Mouse (Mus musculus) heart, embryonic 11.5 days (tissue): ENCODE measurements around the gene Gorab. TPM values are rescaled to one million over a fixed set of nuclear protein-coding genes. Genes with fewer than 3 reads are reported as not detected.

Source experiments
- ATAC-seq: fragments of 200-750 bp; cut with Nextera tagmentation; replicated peaks from 2 replicates; pipeline ENCODE4 v1.8.0; 2017; ENCODE audit warnings: moderate library complexity; ENCODE audit not compliant: insufficient number of reproducible peaks, low FRiP score, low TSS enrichment
- H3K27ac ChIP-seq: fragments of 300-500 bp; sonication (generic); 2 replicates; pipeline ENCODE4 v1.5.1; 2014; ENCODE audit warnings: mild to moderate bottlenecking, low read depth, low read length
- H3K27me3 ChIP-seq: fragments of 300-500 bp; sonication (generic); 2 replicates; pipeline ENCODE4 v1.6.1; 2014; ENCODE audit warnings: mild to moderate bottlenecking, low read length, mixed read lengths; ENCODE audit not compliant: control insufficient read depth, insufficient read depth
- H3K36me3 ChIP-seq: fragments of 300-500 bp; sonication (generic); 2 replicates; pipeline ENCODE4 v1.6.1; 2014; ENCODE audit warnings: mild to moderate bottlenecking, low read length, moderate library complexity, mixed read lengths; ENCODE audit not compliant: control insufficient read depth, insufficient read depth
- H3K4me1 ChIP-seq: fragments of 300-500 bp; sonication (generic); 2 replicates; pipeline ENCODE4 v1.6.1; 2014; ENCODE audit warnings: low read length; ENCODE audit not compliant: control insufficient read depth, insufficient read depth
- H3K4me2 ChIP-seq: fragments of 300-500 bp; sonication (generic); 2 replicates; pipeline ENCODE4 v1.6.1; 2014; ENCODE audit warnings: mild to moderate bottlenecking, moderate library complexity
- H3K4me3 ChIP-seq: fragments of 300-500 bp; sonication (generic); 2 replicates; pipeline ENCODE4 v1.5.1; 2014; ENCODE audit warnings: low read depth, low read length
- H3K9ac ChIP-seq: fragments of 300-500 bp; sonication (generic); 2 replicates; pipeline ENCODE4 v1.6.1; 2014; ENCODE audit warnings: mild to moderate bottlenecking, low read depth, low read length, moderate library complexity
- H3K9me3 ChIP-seq: fragments of 300-500 bp; sonication (generic); replicated peaks from 2 replicates; pipeline ENCODE4 v1.6.1; 2016; ENCODE audit warnings: low read length; ENCODE audit not compliant: control insufficient read depth
- WGBS: fragments of 180-500 bp; shearing (Covaris S2); extraction: QIAGEN DNeasy Blood & Tissue Kit; methylation state at CpG from one replicate; pipeline ENCODE4 v1.1.7; 2014; ENCODE audit not compliant: insufficient replicate concordance; 5-methylcytosine and 5-hydroxymethylcytosine counted together
- polyA plus RNA-seq: library from polyadenylated mRNA; unstranded; fragments of >200 nt; fragmentation: Nextera tagmentation; extraction: Ambion mirVana; gene quantifications from 2 replicates; pipeline ENCODE4 v1.2.1, GENCODE M21; 2014

Gorab gene
- polyA plus RNA-seq, 1 experiment from 2014 or later = 10.8 TPM

GRCm38 (mm10) chr1:163362202-163362601, 41.3 kb downstream of the Gorab start:
- Histone ChIP-seq H3K9me3 (no peaks in the 10 kb centered on the region), H3K36me3 (no peaks in the 10 kb centered on the region), H3K27me3 (no peaks in the 10 kb centered on the region), H3K4me2 (no peak overlapping the region), H3K4me3 (no peak overlapping the region), H3K27ac (no peak overlapping the region), H3K4me1 (peaks cover 5% of the 10 kb centered on the region; the same call in 1 of the 2 replicates), H3K9ac (no peak overlapping the region)
- ATAC-seq = no peak
- WGBS = 71% methylated on average over 8 of the region's 8 CpGs

GRCm38 (mm10) chr1:163361376-163361775, 42.1 kb downstream of the Gorab start:
- no peak overlapping the region for H3K4me3 ChIP-seq
- no peaks in the 10 kb centered on the region for H3K27me3 ChIP-seq
- no peaks in the 10 kb centered on the region for H3K36me3 ChIP-seq
- H3K27ac ChIP-seq = no peak overlapping the region
- peaks cover 5% of the 10 kb centered on the region; the same call in 1 of the 2 replicates for H3K4me1 ChIP-seq
- WGBS = 44% methylated on average over 5 of the region's 5 CpGs
- H3K4me2 ChIP-seq = no peak overlapping the region
- ATAC-seq = no peak
- no peak overlapping the region for H3K9ac ChIP-seq
- H3K9me3 ChIP-seq = no peaks in the 10 kb centered on the region

GRCm38 (mm10) chr1:163360796-163361195, 42.7 kb downstream of the Gorab start:
- no peak for ATAC-seq
- Histone ChIP-seq H3K9ac (no peak overlapping the region), H3K4me3 (no peak overlapping the region), H3K36me3 (no peaks in the 10 kb centered on the region), H3K9me3 (no peaks in the 10 kb centered on the region), H3K27ac (no peak overlapping the region), H3K4me2 (peak overlapping the region; percentile 39), H3K4me1 (peaks cover 5% of the 10 kb centered on the region; the same call in 1 of the 2 replicates), H3K27me3 (no peaks in the 10 kb centered on the region)
- 17% methylated on average over 6 of the region's 6 CpGs for WGBS

- no peak overlapping the region for H3K27ac ChIP-seq
- no peaks in the 10 kb centered on the region for H3K36me3 ChIP-seq
- no peak overlapping the region for H3K4me3 ChIP-seq
- ATAC-seq = no peak
- no peak overlapping the region for H3K4me2 ChIP-seq
- peaks cover 5% of the 10 kb centered on the region; the same call in 1 of the 2 replicates for H3K4me1 ChIP-seq
- 90% methylated on average over 3 of the region's 3 CpGs for WGBS
- H3K27me3 ChIP-seq = no peaks in the 10 kb centered on the region
- no peaks in the 10 kb centered on the region for H3K9me3 ChIP-seq
- H3K9ac ChIP-seq = no peak overlapping the region
These were observed 43.9 kb downstream of the Gorab start for GRCm38 (mm10) chr1:163359521-163359920.

- ATAC-seq = no peak
- no peaks in the 10 kb centered on the region for H3K4me1 ChIP-seq
- no peaks in the 10 kb centered on the region for H3K27me3 ChIP-seq
- H3K4me2 ChIP-seq = no peak overlapping the region
- no peak overlapping the region for H3K4me3 ChIP-seq
- no peak overlapping the region for H3K27ac ChIP-seq
- H3K9ac ChIP-seq = no peak overlapping the region
- 54% methylated on average over 7 of the region's 7 CpGs for WGBS
- no peaks in the 10 kb centered on the region for H3K9me3 ChIP-seq
- no peaks in the 10 kb centered on the region for H3K36me3 ChIP-seq
These were observed 45.3 kb downstream of the Gorab start for GRCm38 (mm10) chr1:163358165-163358564.

GRCm38 (mm10) chr1:163357733-163358132, 45.7 kb downstream of the Gorab start:
- WGBS = 57% methylated on average over 6 of the region's 6 CpGs
- H3K4me3 ChIP-seq = no peak overlapping the region

GRCm38 (mm10) chr1:163356167-163356566, 47.3 kb downstream of the Gorab start:
- Histone ChIP-seq H3K4me3 (no peak overlapping the region), H3K4me1 (no peaks in the 10 kb centered on the region), H3K4me2 (no peak overlapping the region), H3K36me3 (no peaks in the 10 kb centered on the region), H3K27ac (no peak overlapping the region), H3K27me3 (no peaks in the 10 kb centered on the region), H3K9me3 (no peaks in the 10 kb centered on the region), H3K9ac (no peak overlapping the region)
- 65% methylated on average over 4 of the region's 4 CpGs for WGBS
- no peak for ATAC-seq

More at GRCm38 (mm10) chr1:163357733-163358132, 45.7 kb downstream of the Gorab start:
- Histone ChIP-seq H3K4me2 (no peak overlapping the region), H3K27ac (no peak overlapping the region), H3K27me3 (no peaks in the 10 kb centered on the region), H3K36me3 (no peaks in the 10 kb centered on the region), H3K9ac (no peak overlapping the region), H3K4me1 (no peaks in the 10 kb centered on the region), H3K9me3 (no peaks in the 10 kb centered on the region)
- no peak for ATAC-seq

- no peaks in the 10 kb centered on the region for H3K27me3 ChIP-seq
- H3K36me3 ChIP-seq = no peaks in the 10 kb centered on the region
- H3K4me1 ChIP-seq = no peaks in the 10 kb centered on the region
- no peak for ATAC-seq
- no peak overlapping the region for H3K27ac ChIP-seq
- H3K4me2 ChIP-seq = no peak overlapping the region
- H3K9me3 ChIP-seq = no peaks in the 10 kb centered on the region
- WGBS = 39% methylated on average over 3 of the region's 3 CpGs
- H3K9ac ChIP-seq = no peak overlapping the region
- H3K4me3 ChIP-seq = no peak overlapping the region
These were observed 47.8 kb downstream of the Gorab start for GRCm38 (mm10) chr1:163355626-163356156.

- Histone ChIP-seq H3K4me2 (no peak overlapping the region), H3K4me1 (no peaks in the 10 kb centered on the region), H3K36me3 (no peaks in the 10 kb centered on the region), H3K9me3 (no peaks in the 10 kb centered on the region), H3K4me3 (no peak overlapping the region), H3K9ac (no peak overlapping the region), H3K27ac (no peak overlapping the region), H3K27me3 (no peaks in the 10 kb centered on the region)
- 88% methylated on average over 3 of the region's 3 CpGs for WGBS
- no peak for ATAC-seq
These were observed 52.5 kb downstream of the Gorab start for GRCm38 (mm10) chr1:163350988-163351387.
